Mouse (Mus musculus) stomach, embryonic 16.5 days (tissue): ENCODE results near the gene Ifi27. TPM values are rescaled to one million over a fixed set of nuclear protein-coding genes. Genes with fewer than 3 reads are reported as not detected.
"Not testable (repeated sequence)": the region's sequence is repeated elsewhere in the genome, so short reads cannot be mapped to it uniquely, and the experiment has no call there.

Experiments used
- ATAC-seq: fragments of 200-750 bp; cut with Nextera tagmentation; 2 replicates; pipeline ENCODE4 v1.8.0; 2017; ENCODE audit warnings: moderate number of reproducible peaks, moderate TSS enrichment; ENCODE audit not compliant: insufficient read depth, low FRiP score
- H3K27ac ChIP-seq: fragments of 300-500 bp; sonication (generic); 2 replicates; pipeline ENCODE4 v1.5.1; 2014; ENCODE audit warnings: low read length
- H3K27me3 ChIP-seq: fragments of 300-500 bp; sonication (generic); 2 replicates; pipeline ENCODE4 v1.6.1; 2014; ENCODE audit warnings: low read length, control low read depth, mixed read lengths; ENCODE audit not compliant: control insufficient read depth, insufficient read depth
- H3K36me3 ChIP-seq: fragments of 300-500 bp; sonication (generic); 2 replicates; pipeline ENCODE4 v1.6.1; 2014; ENCODE audit warnings: low read length; ENCODE audit not compliant: control insufficient read depth, insufficient read depth
- H3K4me1 ChIP-seq: fragments of 300-500 bp; sonication (generic); 2 replicates; pipeline ENCODE4 v1.6.1; 2014; ENCODE audit warnings: low read length, control low read depth, mixed read lengths; ENCODE audit not compliant: control insufficient read depth, insufficient read depth
- H3K4me2 ChIP-seq: fragments of 300-500 bp; sonication (generic); 2 replicates; pipeline ENCODE4 v1.6.1; 2014; ENCODE audit warnings: low read depth, low read length, mixed read lengths
- H3K4me3 ChIP-seq: fragments of 300-500 bp; sonication (generic); replicated peaks from 2 replicates; pipeline ENCODE4 v1.5.1; 2014; ENCODE audit warnings: mild to moderate bottlenecking, low read length
- H3K9ac ChIP-seq: fragments of 300-500 bp; sonication (generic); 2 replicates; pipeline ENCODE4 v1.6.1; 2014; ENCODE audit warnings: low read length
- H3K9me3 ChIP-seq: fragments of 300-500 bp; sonication (generic); replicated peaks from 2 replicates; pipeline ENCODE4 v1.6.1; 2016; ENCODE audit warnings: low read length, control low read depth; ENCODE audit not compliant: control insufficient read depth
- WGBS: fragments of 180-500 bp; shearing (Covaris S2); extraction: QIAGEN DNeasy Blood & Tissue Kit; methylation state at CpG from one replicate; pipeline ENCODE4 v1.1.7; 2014; 5-methylcytosine and 5-hydroxymethylcytosine counted together
- polyA plus RNA-seq: library from polyadenylated mRNA; unstranded; fragments of >200 nt; fragmentation: Nextera tagmentation; extraction: Ambion mirVana; gene quantifications from 2 replicates; pipeline ENCODE4 v1.2.1, GENCODE M21; 2015

Ifi27 gene
- polyA plus RNA-seq, 1 experiment from 2014 or later = 56.6 TPM

- no peaks in the 10 kb centered on the region for H3K27me3 ChIP-seq
- H3K4me3 ChIP-seq = no peak overlapping the region
- no peaks in the 10 kb centered on the region for H3K4me1 ChIP-seq
- H3K9me3 ChIP-seq = no peaks in the 10 kb centered on the region
- H3K9ac ChIP-seq = no peak overlapping the region
- WGBS = 76% methylated on average over 5 of the region's 5 CpGs
- no peak for ATAC-seq
- no peaks in the 10 kb centered on the region for H3K36me3 ChIP-seq
- H3K27ac ChIP-seq = no peak overlapping the region
- H3K4me2 ChIP-seq = no peak overlapping the region
Observed at GRCm38 (mm10) chr12:103481671-103482070, 47.7 kb downstream of the Ifi27 start.

GRCm38 (mm10) chr12:103482781-103483180, 48.8 kb downstream of the Ifi27 start:
- Histone ChIP-seq H3K36me3 (no peaks in the 10 kb centered on the region), H3K9me3 (no peaks in the 10 kb centered on the region), H3K27me3 (no peaks in the 10 kb centered on the region), H3K4me2 (no peak overlapping the region), H3K27ac (no peak overlapping the region), H3K4me1 (no peaks in the 10 kb centered on the region), H3K4me3 (no peak overlapping the region), H3K9ac (no peak overlapping the region)
- no peak for ATAC-seq
- WGBS = 70% methylated on average over 2 of the region's 2 CpGs

GRCm38 (mm10) chr12:103484200-103484972, 50.4 kb downstream of the Ifi27 start:
- not testable (repeated sequence) for H3K27me3 ChIP-seq, H3K9ac ChIP-seq, H3K4me1 ChIP-seq, H3K27ac ChIP-seq, H3K4me2 ChIP-seq, H3K4me3 ChIP-seq, H3K36me3 ChIP-seq, ATAC-seq, H3K9me3 ChIP-seq
- 61% methylated on average over 9 of the region's 9 CpGs for WGBS

- Histone ChIP-seq H3K27ac (no peak overlapping the region), H3K9me3 (no peaks in the 10 kb centered on the region), H3K27me3 (no peaks in the 10 kb centered on the region), H3K9ac (no peak overlapping the region), H3K36me3 (no peaks in the 10 kb centered on the region), H3K4me2 (no peak overlapping the region), H3K4me1 (no peaks in the 10 kb centered on the region), H3K4me3 (no peak overlapping the region)
- ATAC-seq = no peak
- WGBS = 78% methylated on average over 1 of the region's 1 CpGs
Observed at GRCm38 (mm10) chr12:103486726-103487125, 52.7 kb downstream of the Ifi27 start.

DNA sequence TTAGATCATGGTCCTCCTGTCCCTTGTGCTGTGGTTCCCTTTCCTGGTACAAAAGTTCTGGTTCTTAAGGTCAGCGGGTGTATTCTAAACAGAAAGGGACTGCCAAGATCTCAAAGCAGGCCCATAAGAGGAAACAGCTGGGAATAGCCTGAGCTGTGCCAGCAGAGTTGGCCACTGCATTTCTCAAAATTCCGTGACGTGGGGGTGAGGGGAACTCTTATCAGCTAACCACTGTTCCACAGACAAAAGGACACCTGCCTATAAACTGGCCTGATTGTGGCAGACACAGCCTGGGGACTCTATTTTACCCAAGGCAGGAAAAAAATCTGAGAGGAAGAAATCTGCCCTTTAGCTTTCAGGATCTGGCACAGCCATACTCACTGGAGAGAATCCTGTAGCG, 53.3 kb downstream of the Ifi27 start:
- Histone ChIP-seq H3K9ac (no peak overlapping the region), H3K36me3 (no peaks in the 10 kb centered on the region), H3K27ac (no peak overlapping the region), H3K4me2 (no peak overlapping the region), H3K9me3 (no peaks in the 10 kb centered on the region), H3K27me3 (no peaks in the 10 kb centered on the region), H3K4me1 (no peaks in the 10 kb centered on the region), H3K4me3 (no peak overlapping the region)
- 49% methylated on average over 4 of the region's 4 CpGs for WGBS
- no peak for ATAC-seq

GRCm38 (mm10) chr12:103487750-103488149, 53.7 kb downstream of the Ifi27 start:
- Histone ChIP-seq H3K36me3 (no peaks in the 10 kb centered on the region), H3K27ac (no peak overlapping the region), H3K4me1 (no peaks in the 10 kb centered on the region), H3K4me3 (no peak overlapping the region), H3K9ac (no peak overlapping the region), H3K4me2 (no peak overlapping the region), H3K9me3 (no peaks in the 10 kb centered on the region), H3K27me3 (no peaks in the 10 kb centered on the region)
- WGBS = 61% methylated on average over 2 of the region's 2 CpGs
- peak; percentile 25; the same call in 1 of the 2 replicates for ATAC-seq

Other genes starting within 250 kb of the Ifi27 start
- gene Prima1, start 192.1 kb upstream of the Ifi27 start, polyA plus RNA-seq = 0.90 and 1.3 TPM in 2 replicates
- not detected in 2 replicates for gene Fam181a, start 123.2 kb upstream of the Ifi27 start, polyA plus RNA-seq
- 26.3 and 27.7 TPM in 2 replicates for gene Asb2, start 78.2 kb upstream of the Ifi27 start, polyA plus RNA-seq
- 10.6 and 12.2 TPM in 2 replicates for gene Otub2, start 45.5 kb upstream of the Ifi27 start, polyA plus RNA-seq
- gene 9330161L09Rik, start 26.4 kb upstream of the Ifi27 start, polyA plus RNA-seq = 0.18 and 0.39 TPM in 2 replicates
- gene Ddx24, start 8.4 kb upstream of the Ifi27 start, polyA plus RNA-seq = 79.8 and 85.7 TPM in 2 replicates
- 17.0 and 18.1 TPM in 2 replicates for gene Ifi27l2a, start 9.5 kb downstream of the Ifi27 start, polyA plus RNA-seq
- gene Ifi27l2b, start 23.0 kb downstream of the Ifi27 start, polyA plus RNA-seq = 9.2 and 10.2 TPM in 2 replicates
- 1.1 and 1.4 TPM in 2 replicates for gene Ppp4r4, start 98.1 kb downstream of the Ifi27 start, polyA plus RNA-seq
- 2.0 and 3.3 TPM in 2 replicates for gene Serpina10, start 197.2 kb downstream of the Ifi27 start, polyA plus RNA-seq
- gene Serpina6, start 223.0 kb downstream of the Ifi27 start, polyA plus RNA-seq = 142 and 172 TPM in 2 replicates
- gene Serpina16, start 241.9 kb downstream of the Ifi27 start, polyA plus RNA-seq = 0.19 and 0.50 TPM in 2 replicates